Comparison of ENCODE assay signal across 8 mouse cellular contexts in genomic region chrX:74254153-74254887, GRCm38 (mm10). TPM values are rescaled to one million over a fixed set of nuclear protein-coding genes. Genes with fewer than 3 reads are reported as not detected.
A peak's percentile ranks its signal among the peaks of the same experiment; 100 is the strongest.
DNase-seq lines count a peak whose midpoint lies in the region; ATAC-seq and TF ChIP-seq lines count a peak whose summit lies in the region.

TSS of gene Emd (plus strand) at chrX:74254687.

- peak within 1 kb of the TSS; percentile 63 for H3K4me3 ChIP-seq in heart, embryonic 12.5 days
- peak within 1 kb of the TSS; percentile 74 for H3K4me3 ChIP-seq in liver, embryonic 14.5 days (ENCODE audit: insufficient read depth in 1 of 2, low read depth in 2 of 2, low read length in 2 of 2)
- peak within 1 kb of the TSS; percentile 45 for H3K4me3 ChIP-seq in neural tube, embryonic 11.5 days (ENCODE audit: low read depth, low read length)
- peak within 1 kb of the TSS; percentile 50 for H3K4me3 ChIP-seq in stomach, postnatal 0 days (ENCODE audit: low read depth, low read length)

- peak; percentile 97 for ATAC-seq in erythroid progenitor cell, adult 5-6 weeks (replicated peaks; ENCODE audit: low FRiP score, poor library complexity, severe bottlenecking)
- peak; percentile 95 for ATAC-seq in heart, embryonic 12.5 days (ENCODE audit: insufficient number of reproducible peaks, low FRiP score)
- peak; percentile 98 for ATAC-seq in liver, embryonic 14.5 days (ENCODE audit: insufficient read depth)
- ATAC-seq in neural tube, embryonic 11.5 days (ENCODE audit: insufficient read depth, low FRiP score, low TSS enrichment): peak; percentile 96
- ATAC-seq in stomach, postnatal 0 days (ENCODE audit: low FRiP score, low TSS enrichment): peak; percentile 98

- H3K9me3 ChIP-seq in heart, embryonic 12.5 days (replicated peaks): no peaks in the 10 kb centered on the region
- no peaks in the 10 kb centered on the region for H3K9me3 ChIP-seq in liver, embryonic 14.5 days (ENCODE audit: control insufficient read depth, low read length)
- no peaks in the 10 kb centered on the region for H3K9me3 ChIP-seq in neural tube, embryonic 11.5 days (ENCODE audit: control insufficient read depth, low read length)
- H3K9me3 ChIP-seq in stomach, postnatal 0 days (ENCODE audit: control insufficient read depth, low read length): no peaks in the 10 kb centered on the region

- H3K27ac ChIP-seq in heart, embryonic 12.5 days (ENCODE audit: poor library complexity, severe bottlenecking): peak within 1 kb of the TSS; percentile 96
- H3K27ac ChIP-seq in liver, embryonic 14.5 days: peak within 1 kb of the TSS; percentile 82
- H3K27ac ChIP-seq in neural tube, embryonic 11.5 days (ENCODE audit: low read depth, low read length): peak within 1 kb of the TSS; percentile 55
- H3K27ac ChIP-seq in stomach, postnatal 0 days (replicated peaks): peak within 1 kb of the TSS; percentile 90

- TF ChIP-seq EP300 in liver, embryonic 14.5 days (IDR thresholded peaks at IDR 0.05; ENCODE audit: low read depth): peak; percentile 41; the same call in 1 of the 2 replicates
- TF ChIP-seq EP300 in stomach, postnatal 0 days (optimal IDR thresholded peaks at IDR 0.05): no peak

- DNase-seq in CD4-positive helper T cell, adult 2 months (ENCODE audit: low read depth, low spot score): peak; percentile 96
- DNase-seq in brain, embryonic 18.5 days (ENCODE audit: low read depth, low spot score): peak; percentile 79
- DNase-seq in kidney, postnatal 10 days: peak; percentile 92
- peak; percentile 84 to 89 (median 86) for DNase-seq in liver, embryonic 14.5 days (ENCODE audit: low read depth in 3 of 3, low spot score in 3 of 3)
- peak; percentile 89 for DNase-seq in neural tube, embryonic 11.5 days (ENCODE audit: low spot score)
- DNase-seq in stomach, postnatal 0 days (ENCODE audit: low spot score): peak; percentile 91

- 23% methylated on average over 39 of the region's 39 CpGs for WGBS in heart, embryonic 12.5 days
- 16% methylated on average over 39 of the region's 39 CpGs for WGBS in liver, embryonic 14.5 days (ENCODE audit: insufficient replicate concordance)
- WGBS in neural tube, embryonic 11.5 days: 22% methylated on average over 39 of the region's 39 CpGs
- 30% methylated on average over 39 of the region's 39 CpGs for WGBS in stomach, postnatal 0 days

- no peaks in the 10 kb centered on the region for H3K27me3 ChIP-seq in heart, embryonic 12.5 days (replicated peaks)
- H3K27me3 ChIP-seq in liver, embryonic 14.5 days (ENCODE audit: control insufficient read depth, insufficient read depth, low read length): no peaks in the 10 kb centered on the region; the same call in 1 of the 2 replicates
- no peaks in the 10 kb centered on the region for H3K27me3 ChIP-seq in neural tube, embryonic 11.5 days (ENCODE audit: control insufficient read depth, insufficient read depth, low read length)
- no peaks in the 10 kb centered on the region for H3K27me3 ChIP-seq in stomach, postnatal 0 days (ENCODE audit: control insufficient read depth, insufficient read depth, low read length)

- no peak for TF ChIP-seq CTCF in liver, embryonic 14.5 days (IDR thresholded peaks at IDR 0.05; ENCODE audit: low read depth)
- no peak for TF ChIP-seq CTCF in stomach, postnatal 0 days (IDR thresholded peaks at IDR 0.05; ENCODE audit: low read depth)

- H3K4me2 ChIP-seq in heart, embryonic 12.5 days: peak within 1 kb of the TSS; percentile 79
- peak within 1 kb of the TSS; percentile 57 for H3K4me2 ChIP-seq in liver, embryonic 14.5 days (ENCODE audit: low read depth)
- H3K4me2 ChIP-seq in neural tube, embryonic 11.5 days (ENCODE audit: low read depth): peak within 1 kb of the TSS; percentile 41
- peak within 1 kb of the TSS; percentile 65 for H3K4me2 ChIP-seq in stomach, postnatal 0 days (replicated peaks; ENCODE audit: low read depth)

- peak within 1 kb of the TSS; percentile 84 for H3K9ac ChIP-seq in heart, embryonic 12.5 days
- peak within 1 kb of the TSS; percentile 78 for H3K9ac ChIP-seq in liver, embryonic 14.5 days (replicated peaks)
- peak within 1 kb of the TSS; percentile 72 for H3K9ac ChIP-seq in neural tube, embryonic 11.5 days (ENCODE audit: low read length)
- peak within 1 kb of the TSS; percentile 76 for H3K9ac ChIP-seq in stomach, postnatal 0 days (ENCODE audit: low read length)

- peaks cover 23% of the 10 kb centered on the region for H3K36me3 ChIP-seq in heart, embryonic 12.5 days
- no peaks in the 10 kb centered on the region; the same call in 1 of the 2 replicates for H3K36me3 ChIP-seq in liver, embryonic 14.5 days (replicated peaks; ENCODE audit: control insufficient read depth, insufficient read depth, low read depth)
- no peaks in the 10 kb centered on the region for H3K36me3 ChIP-seq in neural tube, embryonic 11.5 days (ENCODE audit: control insufficient read depth, insufficient read depth, low read length)
- no peaks in the 10 kb centered on the region for H3K36me3 ChIP-seq in stomach, postnatal 0 days (ENCODE audit: control insufficient read depth, insufficient read depth, low read length)

- peaks cover 7% of the 10 kb centered on the region; the same call in 1 of the 2 replicates for H3K4me1 ChIP-seq in heart, embryonic 12.5 days (replicated peaks)
- H3K4me1 ChIP-seq in liver, embryonic 14.5 days (replicated peaks; ENCODE audit: control insufficient read depth in 2 of 2, insufficient read depth in 2 of 2, low read length in 1 of 2): peaks cover 0 to 5% of the 10 kb centered on the region in 2 experiments; a peak in 2 of 4 replicates
- peaks cover 5% of the 10 kb centered on the region; the same call in 1 of the 2 replicates for H3K4me1 ChIP-seq in neural tube, embryonic 11.5 days (ENCODE audit: control insufficient read depth, insufficient read depth, low read length)
- no peaks in the 10 kb centered on the region for H3K4me1 ChIP-seq in stomach, postnatal 0 days (replicated peaks; ENCODE audit: control insufficient read depth, insufficient read depth)

RNA-seq across cellular contexts. Expression of gene Emd, which starts in this region (rescaled TPM):
- total RNA-seq in erythroid progenitor cell, adult 5-6 weeks (2015; ENCODE audit: low replicate concordance): 39.3 and 44.4 TPM in 2 replicates
- total RNA-seq in erythroid progenitor cell, adult 5-6 weeks (2017; ENCODE audit: low replicate concordance): 23.2 and 29.5 TPM in 2 replicates
- 16.8 and 17.3 TPM in 2 replicates for polyA plus RNA-seq in heart, embryonic 12.5 days (2016; fragmentation: Nextera tagmentation; extraction: Ambion mirVana)
- 27.3 and 43.6 TPM in 2 replicates for polyA plus RNA-seq in liver, embryonic 14.5 days (2012; rRNA removed)
- 9.4 and 11.1 TPM in 2 replicates for polyA plus RNA-seq in liver, embryonic 14.5 days (2014; fragmentation: Nextera tagmentation; extraction: Ambion mirVana)
- polyA plus RNA-seq in neural tube, embryonic 11.5 days (2014; fragmentation: Nextera tagmentation; extraction: Ambion mirVana): 24.0 and 31.9 TPM in 2 replicates
- polyA plus RNA-seq in stomach, postnatal 0 days (2015; fragmentation: Nextera tagmentation; extraction: Ambion mirVana): 20.9 TPM in 2 replicates

Comparison
In these comparisons a context has a peak if more than half of its experiments do, and no peak if none do; other contexts are left out.
1. Peak in every context shown above with its lines: DNase-seq, ATAC-seq, H3K4me3 ChIP-seq and H3K27ac ChIP-seq.